Mouse (Mus musculus) thymus, postnatal 10 days (tissue): ENCODE measurements around the gene Utrn.
"Not testable (repeated sequence)": the region's sequence is repeated elsewhere in the genome, so short reads cannot be mapped to it uniquely, and the experiment has no call there.

ENCODE experiments used
- DNase-seq, 2 experiments: peaks; one replicate each; pipeline ENCODE4 v3.0.0; 2021; ENCODE audit warnings: low spot score in 2 of 2

The Utrn gene

GRCm38 (mm10) chr10:12690601-12691000 lies 178.6 kb downstream of the Utrn start:
- DNase-seq: peak; percentile 35 to 71

DNA sequence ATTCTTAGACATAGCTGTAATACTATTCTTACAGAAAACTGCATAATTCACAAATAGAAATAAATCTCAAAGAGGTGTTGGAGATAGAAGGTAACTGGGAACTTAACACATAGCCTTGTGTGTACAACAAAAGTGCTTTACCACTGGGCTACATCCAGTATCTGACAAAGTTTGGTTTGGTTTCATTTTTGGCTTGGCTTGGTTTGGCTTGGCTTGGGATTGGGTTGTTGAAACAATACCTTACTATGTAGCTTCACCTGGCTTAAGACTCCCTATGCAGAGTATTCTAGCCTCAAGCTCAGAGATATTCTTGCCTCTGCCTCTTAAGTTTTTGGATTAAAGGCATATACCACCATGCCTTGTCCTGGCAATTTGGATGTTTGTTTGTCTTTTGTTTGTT lies 183.5 kb downstream of the Utrn start:
- DNase-seq: no peak

GRCm38 (mm10) chr10:12684018-12684417 lies 185.1 kb downstream of the Utrn start:
- DNase-seq: no peak

GRCm38 (mm10) chr10:12673309-12673708 lies 195.9 kb downstream of the Utrn start:
- no peak for DNase-seq

- DNase-seq: no peak
These were observed 197.6 kb downstream of the Utrn start for GRCm38 (mm10) chr10:12671608-12672007.

DNA sequence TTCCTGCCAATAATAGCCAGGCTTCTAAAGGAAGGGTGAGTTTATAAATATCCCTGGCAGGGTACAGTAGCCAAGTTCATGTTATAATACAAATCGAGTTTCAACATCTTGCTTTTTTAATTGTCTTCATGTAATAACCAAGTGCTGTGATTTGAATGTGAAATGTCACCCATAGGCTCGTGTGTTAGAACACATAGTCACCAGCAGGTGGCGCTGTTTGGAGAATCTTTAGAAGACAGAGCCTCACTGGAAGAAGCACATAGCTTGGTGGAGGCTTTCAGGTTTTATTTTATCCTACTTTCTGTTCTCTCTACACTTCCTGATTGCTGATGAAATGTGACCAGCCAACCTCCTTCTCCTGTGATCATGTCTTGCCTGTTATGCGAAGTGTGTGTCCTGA lies 207.1 kb downstream of the Utrn start:
- DNase-seq: no peak

DNA sequence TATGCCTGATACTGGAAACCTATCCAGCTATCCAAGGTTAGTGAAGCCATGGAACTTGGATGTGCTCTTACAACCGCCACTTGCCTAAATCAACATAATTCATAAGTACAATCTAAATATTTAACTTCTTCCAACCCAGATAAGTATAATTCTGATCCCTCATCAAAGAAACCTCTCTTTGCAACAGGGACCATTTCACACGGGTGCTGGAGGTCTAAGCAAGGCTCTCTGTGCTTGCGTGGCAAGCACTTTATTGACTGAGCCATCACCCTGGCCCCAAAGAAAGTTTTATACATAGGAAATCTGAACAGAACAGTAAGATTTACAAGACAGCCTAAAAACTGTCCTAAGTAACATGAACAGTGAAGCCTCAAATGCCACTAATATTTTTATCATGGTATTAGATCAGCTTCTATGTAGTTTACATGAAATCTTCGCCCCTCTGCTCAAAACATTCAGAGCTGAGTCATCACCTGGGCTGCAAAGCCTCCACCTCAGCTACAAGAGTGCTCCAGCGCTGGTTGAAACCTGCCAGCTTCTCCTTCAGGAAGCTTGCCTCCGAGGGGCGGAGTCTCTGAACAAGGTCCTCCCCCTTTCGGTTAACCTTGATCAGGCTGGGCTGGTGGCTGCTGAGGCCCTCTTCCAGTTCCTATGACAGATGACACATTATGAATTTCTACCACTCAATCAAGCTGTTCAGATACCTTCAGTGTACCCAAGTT lies 211.0 kb downstream of the Utrn start:
- no peak for DNase-seq

- no peak for DNase-seq
These were observed 216.2 kb downstream of the Utrn start for GRCm38 (mm10) chr10:12652988-12653387.

DNA sequence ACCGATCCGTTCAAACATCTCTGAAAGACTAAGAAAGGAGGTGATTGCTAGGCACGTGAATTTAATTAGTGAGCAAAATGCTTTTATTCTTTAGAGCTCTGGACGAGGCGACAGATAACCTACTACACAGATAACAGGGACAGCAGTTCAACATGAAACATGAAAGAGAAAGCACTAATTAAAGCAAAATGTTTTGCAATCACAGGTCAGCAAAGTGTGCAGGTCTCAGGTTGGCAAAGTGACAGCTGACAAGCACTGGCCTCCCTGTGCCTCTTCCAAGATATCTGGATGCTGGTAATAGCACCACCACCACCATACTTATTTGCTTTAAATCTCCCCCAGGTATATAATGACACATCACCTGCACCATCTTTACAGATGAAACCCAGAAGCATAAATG lies 223.0 kb downstream of the Utrn start:
- DNase-seq: no peak

DNA sequence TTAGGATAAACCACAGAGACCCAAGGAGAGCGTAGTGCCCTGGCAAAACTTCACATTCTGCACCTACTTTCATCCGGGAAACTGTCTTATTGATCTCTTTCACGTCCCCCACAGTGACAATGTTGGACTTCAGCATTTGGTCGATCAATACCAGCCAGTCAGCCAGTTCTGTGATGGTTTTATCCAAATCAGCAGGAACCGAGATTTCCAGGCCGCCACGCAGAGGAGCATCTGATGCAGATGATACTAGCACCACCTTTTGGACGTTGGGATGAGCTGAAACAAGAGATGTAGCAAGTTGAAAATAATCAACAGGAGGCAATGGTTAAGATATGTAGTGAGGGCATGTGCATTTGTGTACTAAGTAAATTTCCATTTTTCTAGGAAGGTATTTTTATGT lies 225.8 kb downstream of the Utrn start:
- no peak for DNase-seq

- DNase-seq: no peak
These were observed 229.5 kb downstream of the Utrn start for GRCm38 (mm10) chr10:12639638-12640037.

- DNase-seq: no peak
These were observed 235.2 kb downstream of the Utrn start for GRCm38 (mm10) chr10:12633965-12634364.

- no peak for DNase-seq
These were observed 238.2 kb downstream of the Utrn start for GRCm38 (mm10) chr10:12630933-12631332.

DNA sequence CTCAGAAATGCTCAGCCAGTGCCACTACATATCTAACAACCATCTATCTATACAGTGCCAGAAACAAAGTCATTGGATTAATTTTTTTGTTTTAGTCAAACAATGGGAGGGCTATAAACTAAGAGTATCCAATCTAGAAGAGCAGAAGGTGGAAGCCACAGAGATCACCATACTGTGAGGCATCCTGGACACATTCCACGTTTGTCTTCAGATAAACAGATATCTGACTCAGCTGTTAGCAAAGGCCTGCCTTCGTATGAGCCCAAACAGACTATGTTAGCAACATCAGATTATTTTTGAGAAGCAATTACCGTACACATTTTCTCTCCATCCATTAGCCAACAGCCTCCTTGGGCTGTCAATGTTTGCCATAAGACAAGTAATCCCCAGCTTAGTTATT lies 250.8 kb downstream of the Utrn start:
- no peak for DNase-seq

GRCm38 (mm10) chr10:12615723-12616122 lies 253.4 kb downstream of the Utrn start:
- DNase-seq: no peak

GRCm38 (mm10) chr10:12614465-12615199 lies 254.5 kb downstream of the Utrn start:
- no peak for DNase-seq

DNA sequence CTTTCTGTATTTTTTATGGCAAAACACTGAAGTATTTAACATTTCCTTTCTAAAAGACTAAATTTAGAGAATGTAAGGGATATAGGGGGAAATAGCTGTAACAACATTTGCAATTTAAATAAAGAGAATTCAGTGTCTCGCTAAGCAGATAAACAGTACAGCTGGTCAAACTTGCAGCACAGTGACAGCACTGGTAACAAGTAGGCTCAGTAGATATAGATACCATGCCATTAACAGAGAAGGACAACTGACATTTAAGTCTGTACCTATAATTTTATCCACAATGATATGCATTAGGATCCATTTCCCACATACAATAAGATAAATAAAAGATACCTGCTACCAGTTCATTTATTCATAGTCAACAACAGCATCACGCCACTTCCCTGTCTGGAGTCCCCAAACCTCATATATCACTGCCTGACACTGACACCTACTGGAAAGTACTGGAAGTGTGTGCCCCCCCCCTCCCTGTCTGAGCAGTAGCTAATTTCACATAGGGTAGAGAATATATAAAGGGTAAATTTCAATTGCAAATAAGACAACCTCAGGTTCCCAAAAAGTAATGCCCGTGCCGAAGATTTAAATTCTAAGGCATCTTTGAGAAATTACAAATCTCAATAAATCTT lies 256.8 kb downstream of the Utrn start:
- DNase-seq: peak in 1 of 2 experiments; percentile 26

DNA sequence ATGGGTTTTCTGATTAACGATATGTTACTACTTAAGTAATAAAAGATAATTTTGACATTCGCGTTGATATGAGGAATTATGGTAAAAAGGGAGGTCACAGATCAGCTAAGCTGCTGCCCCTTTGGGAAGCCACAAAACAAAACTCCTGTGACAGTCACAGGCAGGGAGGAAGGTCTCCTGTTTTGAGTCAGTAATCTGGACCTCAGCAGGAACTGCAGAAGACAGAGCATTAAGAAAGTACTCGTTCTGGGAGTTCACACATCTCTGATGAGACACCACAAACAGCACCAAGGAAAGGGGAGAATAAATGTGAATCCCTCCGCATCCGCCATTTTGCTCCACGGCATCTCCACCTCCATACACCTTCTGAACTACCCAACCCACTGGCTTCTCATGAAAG lies 259.3 kb downstream of the Utrn start:
- DNase-seq: no peak

DNA sequence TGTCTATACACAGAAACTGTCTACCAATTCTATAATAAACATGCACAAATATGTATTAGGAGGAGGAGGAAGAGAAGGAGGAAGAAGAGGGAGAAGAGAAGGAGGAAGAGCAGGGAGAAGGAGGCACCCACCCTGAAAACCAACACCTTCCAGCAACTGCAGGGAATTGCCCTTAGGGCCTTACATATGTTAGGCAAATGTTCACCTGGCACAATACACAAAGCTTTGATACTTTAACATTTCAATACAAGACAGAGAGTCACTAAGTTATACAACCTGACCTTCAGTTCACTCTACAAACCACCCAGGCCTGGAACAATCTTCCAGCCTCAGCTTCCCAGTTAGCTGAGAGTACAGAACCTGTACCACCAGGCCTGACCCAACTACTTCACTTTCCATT lies 260.5 kb downstream of the Utrn start:
- no peak for DNase-seq

GRCm38 (mm10) chr10:12607180-12607579 lies 262.0 kb downstream of the Utrn start:
- not testable (repeated sequence) for DNase-seq

DNA sequence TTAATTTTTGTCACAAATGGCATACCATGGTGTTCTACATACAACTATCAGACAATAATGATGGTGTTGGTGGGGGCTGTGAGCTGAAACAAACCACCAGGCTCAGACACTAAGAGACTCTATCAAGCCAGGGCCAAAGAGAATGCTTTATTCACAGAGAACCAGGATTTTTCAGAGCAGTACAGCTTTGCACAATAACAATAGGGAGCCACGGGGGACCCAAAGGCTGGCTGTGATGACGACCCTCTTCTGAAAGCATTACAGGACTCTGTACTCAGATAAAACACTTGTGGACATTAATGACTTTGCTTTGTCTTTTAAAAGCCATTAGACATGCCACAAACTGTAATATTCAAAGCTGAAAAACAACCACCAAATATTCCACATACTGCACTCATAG lies 273.8 kb downstream of the Utrn start:
- DNase-seq: no peak

GRCm38 (mm10) chr10:12594958-12595357 lies 274.2 kb downstream of the Utrn start:
- DNase-seq: no peak

DNA sequence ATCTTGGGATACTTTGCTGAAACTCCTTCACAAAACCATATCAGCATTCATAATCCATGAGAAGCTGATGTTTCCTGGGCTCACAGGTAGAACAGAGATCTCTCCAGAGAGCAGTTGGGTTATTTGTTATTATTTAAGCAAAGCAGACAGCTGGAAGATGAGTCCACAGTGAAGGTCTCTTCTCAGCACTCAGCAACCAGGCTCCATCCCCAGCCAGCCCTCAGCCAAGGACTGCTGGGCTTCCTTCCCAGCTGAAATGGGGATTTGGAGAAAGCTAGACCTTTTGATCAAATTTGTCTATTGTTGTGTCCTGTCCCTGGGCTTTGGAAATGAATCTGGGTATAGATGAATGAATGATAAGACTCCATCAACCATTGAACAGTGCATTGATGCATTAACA lies 276.1 kb downstream of the Utrn start:
- DNase-seq: no peak
